Mouse (Mus musculus) left cerebral cortex, postnatal 36 days (tissue): ENCODE measurements around the gene Usp31. TPM values are rescaled to one million over a fixed set of nuclear protein-coding genes. Genes with fewer than 3 reads are reported as not detected.
A peak's percentile ranks its signal among the peaks of the same experiment; 100 is the strongest.

Source experiments
- DNase-seq, 2 experiments: peaks; one replicate each; pipeline ENCODE4 v3.0.0; 2021 to 2022; ENCODE audit warnings: low spot score in 2 of 2, mixed read lengths in 1 of 2
- intact Hi-C: fragments of 180-260 bp; cut with DNase I; formaldehyde crosslinking; loops from one replicate; pipeline ENCODE4 v1.15.1; 2025
- total RNA-seq, 2 experiments: library from RNA; stranded (reverse); gene quantifications; 2 replicates each; pipeline ENCODE4 v1.2.3; 2021

The Usp31 gene
- total RNA-seq, 2 experiments from 2014 or later: 71.0 to 82.9 TPM

DNA sequence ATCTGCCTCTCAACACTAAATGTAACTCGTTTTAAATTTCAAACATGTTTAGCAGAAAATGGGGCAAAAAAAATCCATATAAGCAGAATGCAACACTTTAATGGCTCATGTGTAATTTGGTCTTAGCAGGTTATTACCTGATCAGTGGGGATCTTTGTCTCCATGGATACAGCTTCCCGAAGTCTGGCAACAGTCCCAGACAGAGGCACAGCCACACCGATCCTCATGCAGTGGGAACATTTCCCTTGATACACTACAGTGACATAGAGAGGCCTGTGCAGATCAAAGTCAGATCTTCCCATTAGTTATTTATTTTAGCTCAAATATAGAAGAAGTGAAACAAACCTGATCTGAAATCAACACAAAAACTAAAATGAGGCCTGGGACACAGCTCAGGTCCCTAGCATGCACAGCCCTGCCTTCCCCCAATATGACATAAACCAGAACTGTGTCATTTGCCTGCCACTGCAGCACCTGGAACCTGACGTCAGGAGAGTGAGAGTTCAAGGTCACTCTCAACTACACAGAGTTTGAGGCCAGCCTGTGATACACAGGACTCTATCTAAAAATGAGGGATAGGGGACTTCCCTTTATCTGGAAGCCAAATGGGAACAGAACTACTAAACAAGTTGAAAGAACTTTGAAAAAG lies 29.8 kb downstream of the Usp31 start:
- intact Hi-C loops: no loop called here
- DNase-seq: no peak

DNA sequence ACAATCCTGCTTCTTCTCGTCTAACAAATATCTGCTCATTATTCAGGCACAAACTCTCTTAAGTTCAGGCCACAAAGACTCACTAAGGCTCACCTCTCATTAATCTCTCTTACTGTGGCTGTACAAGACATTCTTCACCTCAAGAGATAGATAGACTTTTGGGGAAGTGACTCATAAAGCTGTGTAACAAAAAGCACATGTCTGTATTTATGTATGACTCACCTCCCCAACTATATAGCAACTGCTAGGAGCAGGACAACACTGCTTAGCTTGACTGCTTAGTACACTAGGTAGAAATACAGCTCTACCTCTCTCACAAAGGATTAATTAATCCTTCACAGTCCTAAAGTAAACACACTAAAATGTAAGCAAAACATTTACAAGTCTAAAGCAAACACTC lies 46.3 kb downstream of the Usp31 start:
- intact Hi-C loops: no loop called here
- no peak for DNase-seq

DNA sequence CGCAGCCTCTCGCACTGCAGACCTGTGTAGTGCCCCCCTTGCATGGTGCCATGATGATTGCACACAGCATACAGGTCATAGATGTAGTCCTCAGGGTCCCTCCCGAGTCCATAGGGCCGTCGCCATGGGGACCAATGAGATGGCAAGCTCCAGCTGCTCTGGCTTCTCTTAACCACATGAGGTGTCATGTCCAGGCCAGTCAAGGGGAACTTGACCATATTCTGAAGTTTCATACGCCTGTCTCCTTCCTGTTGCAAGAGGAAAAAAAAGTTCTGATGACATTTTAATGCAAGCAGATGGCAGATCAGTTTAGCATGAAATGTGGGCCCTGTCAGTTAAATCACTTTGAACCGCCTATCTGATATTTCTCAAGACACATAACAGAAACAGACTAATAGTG lies 48.2 kb downstream of the Usp31 start:
- DNase-seq: no peak
- intact Hi-C loops: no loop called here

DNA sequence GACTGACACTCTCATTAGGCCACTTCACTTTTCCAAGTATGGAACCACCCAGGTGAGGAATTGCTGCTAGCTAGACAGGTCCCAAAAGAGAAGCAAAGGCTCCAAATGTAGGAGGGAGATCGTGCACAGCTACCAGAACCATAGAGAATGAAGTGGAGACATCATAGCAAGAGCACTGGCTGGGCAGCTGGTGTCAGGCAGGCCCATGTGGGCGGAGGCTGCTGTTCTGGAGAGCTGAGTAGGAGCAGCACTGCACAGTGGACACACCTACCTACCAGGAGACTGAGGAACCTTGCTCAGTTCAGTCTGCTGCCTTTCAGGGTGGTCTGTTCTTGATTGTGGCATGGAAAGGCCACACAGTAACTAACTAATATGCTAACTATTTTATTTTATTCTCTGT lies 52.4 kb downstream of the Usp31 start:
- DNase-seq: no peak
- intact Hi-C loops: no loop called here

DNA sequence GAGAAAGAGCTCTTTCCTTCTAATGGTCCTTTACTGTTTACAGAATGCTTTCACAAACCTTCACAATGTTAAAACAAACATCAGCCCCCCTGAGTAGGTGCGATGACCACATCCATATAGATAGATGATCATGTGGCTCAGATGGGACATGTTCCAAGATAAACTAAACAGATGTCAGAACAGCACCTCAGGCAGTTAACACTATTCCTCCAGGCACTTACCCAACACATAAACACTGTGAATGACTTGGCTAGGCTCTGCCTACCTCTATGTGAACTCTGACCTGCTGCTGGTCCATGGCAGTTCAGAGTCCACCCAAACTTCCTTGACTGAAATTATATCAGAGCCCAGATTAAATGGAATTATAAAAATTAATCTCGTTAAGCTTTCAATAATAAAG lies 54.4 kb downstream of the Usp31 start:
- DNase-seq: no peak
- intact Hi-C loops: no loop called here

DNA sequence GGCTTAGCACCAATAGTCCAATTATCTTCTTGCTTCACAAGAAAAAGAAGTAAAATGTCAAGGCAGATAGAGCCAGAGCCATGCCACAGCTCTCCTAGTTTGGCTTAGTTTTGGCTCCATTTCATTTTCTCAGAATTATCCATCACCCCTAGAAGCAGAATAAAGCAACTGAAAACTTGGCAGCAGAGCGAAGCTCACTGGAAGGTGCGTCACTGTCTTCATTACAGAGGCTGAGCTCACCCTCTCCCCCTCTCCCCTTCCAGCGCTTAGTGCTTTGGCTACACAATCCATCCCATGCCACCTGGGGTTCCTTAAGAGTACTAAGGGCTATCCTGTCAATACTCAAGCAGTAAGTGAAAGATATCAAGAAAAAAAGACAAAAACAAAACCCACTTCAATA lies 56.3 kb downstream of the Usp31 start:
- intact Hi-C loops: no loop called here
- DNase-seq: peak in 1 of 2 experiments; percentile 35

DNA sequence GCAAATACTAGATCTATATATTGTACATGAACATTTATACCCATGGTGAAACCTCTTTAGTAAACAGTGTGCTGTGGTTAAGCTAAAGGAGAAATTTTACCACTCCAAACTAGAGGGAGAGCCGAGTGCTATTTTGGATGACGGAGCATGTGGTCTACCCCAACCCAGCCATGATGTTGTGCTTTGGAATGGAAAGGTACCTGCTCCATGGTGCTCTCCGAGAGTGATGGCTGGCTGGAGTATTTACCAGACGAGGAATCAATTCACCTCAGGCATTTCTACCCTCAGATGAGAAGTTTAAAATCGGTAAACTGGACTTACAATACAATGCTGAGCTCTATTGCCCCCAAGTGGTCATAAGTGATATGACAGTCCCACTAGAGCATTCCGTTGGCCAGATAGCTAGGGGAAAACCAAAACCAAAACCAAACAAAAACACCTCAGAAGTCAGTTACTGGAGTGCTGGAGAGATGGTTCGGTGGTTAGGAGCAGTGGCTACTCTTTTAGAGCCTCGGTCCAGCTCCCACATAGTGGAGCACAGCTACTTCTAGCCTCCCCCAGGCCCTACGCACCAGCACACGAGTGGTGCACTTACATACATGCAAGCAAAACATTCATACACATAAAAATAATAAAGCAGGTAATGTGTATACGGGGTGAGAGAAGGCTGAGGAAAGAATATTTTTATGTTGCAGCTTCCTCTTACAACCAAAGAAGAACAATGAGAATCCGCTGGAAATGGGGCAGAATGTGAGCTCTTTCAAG lies 65.9 kb downstream of the Usp31 start:
- intact Hi-C loops: loop anchor here (1.0 to 10.0 kb wide), 5 partner anchors 156 to 566 kb away; partner anchors contain the start of genes Hs3st2 and Igsf6

DNA sequence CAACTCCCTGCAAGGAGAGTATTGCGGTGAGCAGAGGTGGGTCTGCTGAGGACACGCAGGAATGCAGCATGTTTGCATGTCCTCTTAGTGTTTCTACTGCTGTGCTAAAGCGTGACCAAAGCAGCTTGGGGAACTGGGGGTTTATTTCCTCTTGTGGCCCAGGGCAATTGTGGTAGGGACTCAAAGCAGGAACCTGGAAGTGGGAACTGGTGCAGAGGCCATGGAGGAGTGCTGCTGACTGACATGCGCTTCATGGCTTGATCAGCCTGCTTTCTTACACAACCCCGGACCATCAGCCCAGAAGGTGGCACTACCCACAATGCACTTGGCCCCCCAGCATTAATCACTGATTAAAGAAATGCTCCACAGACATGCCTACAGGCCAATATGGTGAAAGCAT lies 70.3 kb downstream of the Usp31 start:
- intact Hi-C loops: no loop called here
- DNase-seq: no peak

More for the DNA sequence above, 65.9 kb downstream of the Usp31 start:
- DNase-seq: peak; percentile 26 to 35

DNA sequence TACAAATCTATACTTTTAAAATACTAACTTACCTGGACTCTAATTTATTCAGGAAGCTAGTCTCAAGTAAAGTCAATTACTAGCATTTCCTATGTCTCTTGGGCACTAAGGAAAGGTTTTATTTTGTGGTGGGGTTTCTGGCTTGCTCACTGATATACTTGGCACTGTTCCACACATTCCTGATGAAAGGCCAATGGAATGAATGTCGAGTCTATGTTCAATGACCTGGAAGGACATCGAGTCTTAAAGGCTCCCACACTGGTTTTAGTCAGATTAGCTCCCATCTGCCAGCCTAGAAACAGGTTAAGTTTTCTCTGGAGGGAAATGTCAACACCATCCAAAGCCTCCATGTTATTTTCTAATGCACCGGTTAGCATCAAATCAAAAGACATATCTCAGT lies 72.8 kb downstream of the Usp31 start:
- no peak for DNase-seq
- intact Hi-C loops: no loop called here

DNA sequence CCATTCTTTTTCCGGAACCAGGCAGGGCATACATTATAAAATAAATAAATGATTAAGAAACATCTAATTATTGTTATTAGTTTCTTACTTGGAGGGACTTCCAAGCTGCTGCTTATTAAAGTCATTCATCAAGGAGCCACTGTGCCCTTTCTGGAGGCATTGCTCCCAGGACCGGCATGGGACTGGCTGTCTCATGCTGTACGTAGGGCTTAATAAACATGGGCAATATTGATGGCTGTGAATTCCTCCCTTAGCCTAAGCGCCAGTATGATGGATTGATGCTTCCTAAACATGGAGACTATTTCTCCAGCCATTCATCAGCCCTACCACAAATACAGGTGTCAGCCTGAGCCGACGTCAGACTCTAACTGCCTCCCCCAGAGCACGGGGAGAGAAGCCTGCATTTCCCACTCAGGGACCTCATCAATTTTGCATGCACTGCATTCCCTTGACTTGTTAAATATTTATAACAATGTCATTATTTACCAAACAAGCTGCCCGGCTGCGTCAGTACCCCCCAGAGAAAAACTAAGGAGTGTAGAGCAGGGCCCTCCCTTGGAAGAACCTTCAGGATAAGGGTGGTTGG lies 84.1 kb downstream of the Usp31 start:
- intact Hi-C loops: no loop called here
- no peak for DNase-seq

DNA sequence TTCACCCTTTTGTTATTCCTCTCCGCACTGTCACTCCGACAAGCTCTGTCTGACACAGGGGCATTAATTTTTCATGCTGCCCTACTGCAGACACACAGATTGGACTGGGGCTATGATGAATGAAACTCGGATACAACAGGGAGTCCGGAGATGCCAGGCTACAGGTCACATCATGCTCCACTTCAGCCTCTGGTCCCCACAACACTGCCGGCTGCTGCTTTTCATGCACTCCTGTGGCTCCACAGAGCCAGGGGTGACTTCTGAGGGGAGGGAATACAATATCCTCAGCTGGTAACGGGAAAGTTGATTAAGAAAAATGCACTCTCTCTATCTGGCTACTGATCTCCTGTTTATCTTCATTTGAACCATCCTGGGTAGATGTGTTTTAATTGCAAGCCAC lies 84.6 kb downstream of the Usp31 start:
- no peak for DNase-seq
- intact Hi-C loops: no loop called here

DNA sequence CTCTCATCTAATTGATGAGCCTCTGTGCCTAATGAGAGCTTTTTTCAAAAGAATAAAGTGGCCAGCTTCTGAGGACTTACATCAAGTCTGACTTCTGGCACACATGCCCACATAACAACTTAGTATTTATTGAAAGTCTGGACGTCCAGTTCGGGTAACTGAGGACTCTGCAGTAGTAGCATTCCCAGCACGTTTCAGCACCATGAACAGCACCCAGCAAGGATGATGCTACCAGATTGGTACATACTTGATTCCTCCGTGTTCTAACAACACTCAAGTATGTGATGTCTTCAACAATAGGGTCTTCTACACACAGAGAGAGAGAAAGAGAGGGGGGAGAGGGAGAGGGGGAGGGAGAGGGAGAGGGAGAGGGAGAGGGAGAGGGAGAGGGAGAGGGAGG lies 105.4 kb downstream of the Usp31 start:
- intact Hi-C loops: no loop called here
- DNase-seq: no peak

DNA sequence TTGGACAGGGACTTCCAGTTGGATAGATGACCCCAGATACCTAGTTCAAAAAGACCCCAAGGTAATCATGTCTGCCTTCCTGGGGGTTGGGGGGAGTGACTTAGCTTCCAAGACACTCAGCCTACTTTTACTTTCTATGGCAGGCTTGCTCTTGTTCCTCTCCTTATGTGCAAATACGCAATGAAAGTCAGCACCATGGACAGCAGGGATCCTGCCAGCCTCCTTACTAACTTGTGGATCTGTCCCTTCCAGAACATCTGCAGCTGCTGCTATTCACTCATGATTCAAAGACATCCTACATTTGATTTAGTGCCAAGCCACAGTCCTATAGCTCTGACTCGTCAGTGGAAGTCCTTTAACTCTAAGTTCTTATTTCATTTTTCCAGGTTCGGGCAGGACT lies 110.7 kb downstream of the Usp31 start:
- no peak for DNase-seq
- intact Hi-C loops: no loop called here

DNA sequence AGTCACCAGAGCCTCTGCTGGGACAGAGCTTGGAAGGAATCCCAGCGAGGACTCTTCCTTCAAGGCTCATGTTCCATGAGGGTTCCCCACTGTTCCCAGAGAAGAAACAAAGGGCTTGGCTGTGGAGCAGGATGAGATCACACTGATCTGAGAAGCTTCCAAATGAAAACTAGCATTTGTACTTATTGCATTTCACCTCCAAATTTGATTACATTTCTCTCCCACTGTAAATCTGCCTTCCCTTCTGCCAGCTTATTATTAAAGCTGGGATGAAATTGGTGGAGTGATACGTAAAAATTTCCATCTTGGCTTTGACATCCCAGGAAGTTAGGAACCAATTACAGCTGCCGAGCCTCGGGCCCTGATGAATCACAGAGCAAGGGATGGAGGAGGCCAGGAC lies 111.6 kb downstream of the Usp31 start:
- intact Hi-C loops: no loop called here
- no peak for DNase-seq

DNA sequence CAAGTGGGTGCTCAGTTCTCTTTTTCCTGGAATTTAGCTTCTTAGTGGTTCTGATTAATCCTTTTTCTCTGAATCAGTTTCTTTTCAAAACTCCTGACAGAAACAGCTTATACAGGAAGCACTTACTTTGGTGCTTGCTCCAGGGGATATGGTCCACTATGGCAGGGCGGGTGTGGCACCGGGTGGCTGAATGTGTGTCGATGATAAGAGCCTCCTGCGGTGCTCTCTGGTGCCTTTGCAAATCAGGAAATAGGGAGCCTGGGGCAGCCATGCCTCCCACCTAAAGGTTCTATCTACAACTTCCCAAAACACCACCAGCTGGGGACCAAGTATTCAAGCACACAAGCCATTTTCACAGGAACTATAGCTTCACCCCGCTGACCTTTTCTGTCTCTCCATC lies 112.0 kb downstream of the Usp31 start:
- no peak for DNase-seq
- intact Hi-C loops: no loop called here

DNA sequence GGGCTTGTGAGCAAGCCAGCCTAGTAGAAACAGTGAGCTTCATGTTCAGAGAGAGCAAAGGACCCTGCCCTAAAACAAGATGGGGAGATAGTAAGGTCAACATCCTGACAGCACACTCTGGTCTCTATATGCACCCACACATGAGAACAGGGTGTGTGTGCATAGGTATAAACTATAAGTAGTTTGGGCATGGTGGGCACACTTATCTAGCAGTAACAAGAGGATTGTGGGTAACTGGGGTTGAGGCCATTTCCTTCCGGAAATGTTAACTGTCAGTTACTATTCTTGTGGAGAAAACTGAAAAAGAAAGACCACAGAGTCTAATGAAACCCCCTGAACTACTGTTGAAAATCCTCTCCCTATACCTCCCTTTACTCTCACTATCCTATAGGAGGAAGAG lies 112.4 kb downstream of the Usp31 start:
- no peak for DNase-seq
- intact Hi-C loops: no loop called here

Other genes starting within 250 kb of the Usp31 start
- gene Scnn1g, start 27.2 kb upstream of the Usp31 start, total RNA-seq: under 1 TPM in 1 of 2 experiments, not detected in 1; 0.20 TPM
- gene Scnn1b, start 157.8 kb upstream of the Usp31 start, total RNA-seq: not detected